In genomic region chr4:16242123-16242522, GRCm38 (mm10) we compare ENCODE assay signal across 19 mouse cellular contexts.
DNase-seq lines count a peak whose midpoint lies in the region; ATAC-seq and TF ChIP-seq lines count a peak whose summit lies in the region.
"Had no signal": no experiment of that assay in that cellular context is flagged by ENCODE, and none has a peak within 500 bp of the region (broad histone marks: within the 10 kb centered on the region; RNA-seq: fewer than 3 reads in every experiment).

No protein-coding gene starts in this region.

- TF ChIP-seq POLR2A in cerebellum, adult 2 months (IDR thresholded peaks at IDR 0.05; ENCODE audit: borderline replicate concordance, insufficient read depth, low read length) = no peak
- TF ChIP-seq POLR2A in kidney, adult 2 months (IDR thresholded peaks at IDR 0.05; ENCODE audit: low read depth, low read length) = no peak

- H3K4me1 ChIP-seq in cerebellum, adult 2 months (ENCODE audit: control insufficient read depth, insufficient read depth, low read length) = no peaks in the 10 kb centered on the region
- no peaks in the 10 kb centered on the region for H3K4me1 ChIP-seq in kidney, adult 2 months (ENCODE audit: control insufficient read depth, insufficient read depth, low read length)
- H3K4me1 ChIP-seq: embryonic facial prominence, embryonic 13.5 days; forebrain, embryonic 12.5 days; heart, embryonic 13.5 days; hindbrain, embryonic 12.5 days had no signal

- peak; percentile 83 for ATAC-seq in cerebellum, adult (ENCODE audit: insufficient number of reproducible peaks, low FRiP score, low TSS enrichment)
- ATAC-seq: forebrain, embryonic 16.5 days; hindbrain, embryonic 16.5 days; inflammation-experienced regulatory T-cells, adult 6 months; intestine, postnatal 0 days had no signal

- H3K4me3 ChIP-seq in cerebellum, adult 2 months (replicated peaks; ENCODE audit: insufficient read depth, low read depth, low read length) = no peak overlapping the region
- no peak overlapping the region for H3K4me3 ChIP-seq in kidney, adult 2 months (ENCODE audit: insufficient read depth, low read depth, low read length)
- H3K4me3 ChIP-seq: embryonic facial prominence, embryonic 13.5 days; forebrain, embryonic 12.5 days; heart, adult 2 months; heart, embryonic 13.5 days; hindbrain, embryonic 12.5 days had no signal

- no peaks in the 10 kb centered on the region for H3K27me3 ChIP-seq in cerebellum, adult 2 months (ENCODE audit: control insufficient read depth, insufficient read depth, low read length)
- H3K27me3 ChIP-seq in kidney, adult 2 months (replicated peaks; ENCODE audit: control insufficient read depth, insufficient read depth, low read length) = no peaks in the 10 kb centered on the region
- H3K27me3 ChIP-seq: embryonic facial prominence, embryonic 13.5 days; forebrain, embryonic 12.5 days; heart, embryonic 13.5 days; hindbrain, embryonic 12.5 days had no signal

- DNase-seq in cerebellum, postnatal 4 days (ENCODE audit: low spot score in 2 of 2) = no peak
- DNase-seq in cerebellum, adult 2 months = peak; percentile 32 to 67
- DNase-seq in cerebellum, postnatal 10 days = peak; percentile 34 to 39
- no peak for DNase-seq in spleen, adult 18-20 months
- no peak for DNase-seq in layer of hippocampus, adult 8-10 months (ENCODE audit: low spot score in 2 of 2)
- DNase-seq in kidney, adult 2 months = no peak
- DNase-seq: adrenal gland, postnatal 10 days; gastrocnemius, postnatal 10 days; heart, adult 2 months; heart, postnatal 4 days had no signal

- H3K27ac ChIP-seq in cerebellum, adult 2 months (ENCODE audit: insufficient read depth, low read length) = no peak overlapping the region
- no peak overlapping the region for H3K27ac ChIP-seq in kidney, adult 2 months (ENCODE audit: insufficient read depth, low read depth, low read length)
- H3K27ac ChIP-seq: embryonic facial prominence, embryonic 13.5 days; forebrain, embryonic 12.5 days; heart, adult 2 months; heart, embryonic 13.5 days; hindbrain, embryonic 12.5 days had no signal

- no peaks in the 10 kb centered on the region for H3K36me3 ChIP-seq in kidney, adult 2 months (ENCODE audit: control insufficient read depth, insufficient read depth, low read length)
- H3K36me3 ChIP-seq: embryonic facial prominence, embryonic 13.5 days; forebrain, embryonic 12.5 days; heart, embryonic 13.5 days; hindbrain, embryonic 12.5 days had no signal

- TF ChIP-seq CTCF in cerebellum, adult 2 months (IDR thresholded peaks at IDR 0.05; ENCODE audit: borderline replicate concordance, insufficient read depth, low read depth, low read length) = no peak
- TF ChIP-seq CTCF in kidney, adult 2 months (conservative IDR thresholded peaks at IDR 0.05; ENCODE audit: insufficient read depth, insufficient read length, low read depth, low read length) = no peak

- WGBS in cerebellum, adult 2 months = 18% methylated on average over 4 of the region's 4 CpGs
- 43% methylated on average over 4 of the region's 4 CpGs for WGBS in kidney, adult 2 months

Comparison
In these comparisons a context has a peak if more than half of its experiments do, and no peak if none do; other contexts are left out.
1. DNase-seq: peak in cerebellum, adult 2 months (2 of 2) and cerebellum, postnatal 10 days (2 of 2); none in cerebellum, postnatal 4 days (0 of 2), spleen, adult 18-20 months (0 of 2), layer of hippocampus, adult 8-10 months (0 of 2) and kidney, adult 2 months (single experiment).